Mouse (Mus musculus): ENCODE data around the gene Rilpl1. TPM values are rescaled to one million over a fixed set of nuclear protein-coding genes. Genes with fewer than 3 reads are reported as not detected.

The Rilpl1 gene
- polyA plus RNA-seq, 1 experiment from 2014 or later = 1.6 TPM

DNA sequence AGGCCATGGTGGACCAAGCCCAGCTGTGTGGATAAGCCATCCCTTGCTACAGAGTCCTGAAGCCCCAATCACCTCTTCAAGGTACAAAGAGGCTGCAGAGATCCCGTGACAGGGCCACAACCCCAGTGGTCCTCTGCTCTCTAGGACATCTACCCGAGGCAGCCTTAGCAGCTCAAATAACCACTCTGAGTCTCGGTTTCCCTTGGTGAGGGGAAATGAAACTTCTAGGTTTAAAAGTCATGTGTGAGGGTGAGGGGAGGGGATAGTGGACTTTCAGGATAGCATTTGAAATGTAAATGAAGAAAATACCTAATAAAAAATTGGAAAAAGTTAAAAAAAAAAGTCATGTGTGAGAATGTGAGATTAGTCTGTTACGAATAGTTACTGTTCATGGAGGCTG lies 9.6 kb downstream of the Rilpl1 start:
- no peaks in the 10 kb centered on the region for H3K4me1 ChIP-seq (ENCODE audit: control insufficient read depth, low read depth, low read length)

DNA sequence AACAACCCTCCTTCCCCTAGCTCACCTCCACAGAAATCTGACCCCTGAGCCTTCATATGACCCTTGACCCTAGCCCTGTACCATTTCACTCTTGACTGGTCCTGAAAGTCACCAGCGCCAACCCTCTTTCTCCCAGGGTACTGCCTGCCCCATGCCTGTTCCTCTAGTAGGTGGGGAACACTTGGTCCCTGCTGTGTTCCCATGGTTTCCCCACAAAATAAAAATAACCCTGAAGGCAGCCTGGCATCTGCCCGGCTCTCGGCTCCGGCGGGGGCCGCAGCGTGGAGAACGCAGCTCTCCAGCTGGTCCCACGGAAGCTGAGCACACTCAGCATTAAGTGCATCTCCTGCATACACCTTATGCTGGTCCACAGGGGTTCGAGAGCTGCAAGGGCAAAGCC lies 12.5 kb downstream of the Rilpl1 start:
- no peak overlapping the region for H3K4me3 ChIP-seq (ENCODE audit: low read depth, low read length)
- no peaks in the 10 kb centered on the region for H3K36me3 ChIP-seq (ENCODE audit: control insufficient read depth, insufficient read depth)
- WGBS (ENCODE audit: insufficient replicate concordance) = 74% methylated on average over 10 of the region's 10 CpGs
- no peak overlapping the region for H3K4me2 ChIP-seq (ENCODE audit: low read depth, low read length)
- no peak overlapping the region for H3K27ac ChIP-seq (ENCODE audit: low read length)
- H3K9me3 ChIP-seq (replicated peaks; ENCODE audit: control insufficient read depth, low read length) = no peaks in the 10 kb centered on the region
- no peak; the same call in 1 of the 2 replicates for ATAC-seq (ENCODE audit: low read depth)
- no peaks in the 10 kb centered on the region for H3K4me1 ChIP-seq (ENCODE audit: control insufficient read depth, low read depth, low read length)
- no peaks in the 10 kb centered on the region for H3K27me3 ChIP-seq (ENCODE audit: control insufficient read depth, insufficient read depth, low read depth, low read length)
- no peak overlapping the region for H3K9ac ChIP-seq (ENCODE audit: low read depth, low read length)

More for the DNA sequence above, 9.6 kb downstream of the Rilpl1 start:
- ATAC-seq (ENCODE audit: low read depth) = no peak
- 60% methylated on average over 4 of the region's 4 CpGs for WGBS (ENCODE audit: insufficient replicate concordance)
- Histone ChIP-seq H3K9me3 (replicated peaks; ENCODE audit: control insufficient read depth, low read length) (no peaks in the 10 kb centered on the region), H3K27ac (ENCODE audit: low read length) (no peak overlapping the region), H3K9ac (ENCODE audit: low read depth, low read length) (no peak overlapping the region), H3K27me3 (ENCODE audit: control insufficient read depth, insufficient read depth, low read depth, low read length) (no peaks in the 10 kb centered on the region), H3K4me3 (ENCODE audit: low read depth, low read length) (no peak overlapping the region), H3K36me3 (ENCODE audit: control insufficient read depth, insufficient read depth) (no peaks in the 10 kb centered on the region), H3K4me2 (ENCODE audit: low read depth, low read length) (no peak overlapping the region)

DNA sequence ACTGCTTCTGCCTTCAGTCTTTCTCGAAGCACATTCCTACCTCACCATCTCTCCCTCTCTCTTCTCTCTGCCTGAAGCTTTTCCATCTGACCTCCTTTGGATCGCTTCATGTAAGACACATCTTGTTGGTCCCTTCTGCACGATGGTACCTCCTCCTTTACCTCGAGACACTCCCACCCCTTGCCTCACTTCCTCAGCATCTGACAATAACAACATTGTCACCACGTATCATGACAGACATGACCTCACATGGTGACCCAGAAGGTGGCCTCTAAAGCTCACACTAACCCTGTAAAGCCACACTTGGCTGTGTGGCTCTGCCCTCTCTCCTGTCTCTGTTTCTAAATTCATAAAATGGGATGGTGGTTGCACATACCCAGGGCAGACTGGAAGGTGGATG lies 15.4 kb downstream of the Rilpl1 start:
- no peak overlapping the region for H3K27ac ChIP-seq (ENCODE audit: low read length)
- no peak overlapping the region for H3K4me3 ChIP-seq (ENCODE audit: low read depth, low read length)
- no peak for ATAC-seq (ENCODE audit: low read depth)
- no peaks in the 10 kb centered on the region for H3K4me1 ChIP-seq (ENCODE audit: control insufficient read depth, low read depth, low read length)
- WGBS (ENCODE audit: insufficient replicate concordance) = 54% methylated on average over 5 of the region's 5 CpGs
- H3K27me3 ChIP-seq (ENCODE audit: control insufficient read depth, insufficient read depth, low read depth, low read length) = no peaks in the 10 kb centered on the region
- H3K4me2 ChIP-seq (ENCODE audit: low read depth, low read length) = no peak overlapping the region
- no peaks in the 10 kb centered on the region for H3K9me3 ChIP-seq (replicated peaks; ENCODE audit: control insufficient read depth, low read length)
- H3K9ac ChIP-seq (ENCODE audit: low read depth, low read length) = no peak overlapping the region
- H3K36me3 ChIP-seq (ENCODE audit: control insufficient read depth, insufficient read depth) = no peaks in the 10 kb centered on the region

GRCm38 (mm10) chr5:124510536-124511050 lies 20.6 kb downstream of the Rilpl1 start:
- no peaks in the 10 kb centered on the region for H3K9me3 ChIP-seq (replicated peaks; ENCODE audit: control insufficient read depth, low read length)
- H3K27me3 ChIP-seq (ENCODE audit: control insufficient read depth, insufficient read depth, low read depth, low read length) = no peaks in the 10 kb centered on the region
- 70% methylated on average over 10 of the region's 10 CpGs for WGBS (ENCODE audit: insufficient replicate concordance)
- H3K27ac ChIP-seq (ENCODE audit: low read length) = no peak overlapping the region
- no peaks in the 10 kb centered on the region for H3K4me1 ChIP-seq (ENCODE audit: control insufficient read depth, low read depth, low read length)
- H3K4me3 ChIP-seq (ENCODE audit: low read depth, low read length) = no peak overlapping the region
- no peak overlapping the region for H3K9ac ChIP-seq (ENCODE audit: low read depth, low read length)
- H3K4me2 ChIP-seq (ENCODE audit: low read depth, low read length) = no peak overlapping the region
- H3K36me3 ChIP-seq (ENCODE audit: control insufficient read depth, insufficient read depth) = no peaks in the 10 kb centered on the region
- no peak for ATAC-seq (ENCODE audit: low read depth)

- no peaks in the 10 kb centered on the region for H3K4me1 ChIP-seq (ENCODE audit: control insufficient read depth, low read depth, low read length)
- no peaks in the 10 kb centered on the region for H3K27me3 ChIP-seq (ENCODE audit: control insufficient read depth, insufficient read depth, low read depth, low read length)
- ATAC-seq (ENCODE audit: low read depth) = no peak
- H3K4me2 ChIP-seq (ENCODE audit: low read depth, low read length) = no peak overlapping the region
- H3K36me3 ChIP-seq (ENCODE audit: control insufficient read depth, insufficient read depth) = no peaks in the 10 kb centered on the region
- H3K27ac ChIP-seq (ENCODE audit: low read length) = no peak overlapping the region
- H3K4me3 ChIP-seq (ENCODE audit: low read depth, low read length) = no peak overlapping the region
- no peaks in the 10 kb centered on the region for H3K9me3 ChIP-seq (replicated peaks; ENCODE audit: control insufficient read depth, low read length)
- no peak overlapping the region for H3K9ac ChIP-seq (ENCODE audit: low read depth, low read length)
- WGBS (ENCODE audit: insufficient replicate concordance) = 64% methylated on average over 12 of the region's 12 CpGs
Observed at GRCm38 (mm10) chr5:124509742-124510237, 21.4 kb downstream of the Rilpl1 start.

- 84% methylated on average over 6 of the region's 6 CpGs for WGBS (ENCODE audit: insufficient replicate concordance)
- ATAC-seq (ENCODE audit: low read depth) = no peak
- H3K4me2 ChIP-seq (ENCODE audit: low read depth, low read length) = no peak overlapping the region
- H3K4me1 ChIP-seq (ENCODE audit: control insufficient read depth, low read depth, low read length) = no peaks in the 10 kb centered on the region
- H3K27me3 ChIP-seq (ENCODE audit: control insufficient read depth, insufficient read depth, low read depth, low read length) = no peaks in the 10 kb centered on the region
- H3K9me3 ChIP-seq (replicated peaks; ENCODE audit: control insufficient read depth, low read length) = no peaks in the 10 kb centered on the region
- no peak overlapping the region for H3K9ac ChIP-seq (ENCODE audit: low read depth, low read length)
- no peak overlapping the region for H3K27ac ChIP-seq (ENCODE audit: low read length)
- H3K4me3 ChIP-seq (ENCODE audit: low read depth, low read length) = no peak overlapping the region
- no peaks in the 10 kb centered on the region for H3K36me3 ChIP-seq (ENCODE audit: control insufficient read depth, insufficient read depth)
Observed at GRCm38 (mm10) chr5:124509200-124509599, 22.0 kb downstream of the Rilpl1 start.

- 36% methylated on average over 10 of the region's 10 CpGs for WGBS (ENCODE audit: insufficient replicate concordance)
- Histone ChIP-seq H3K9ac (ENCODE audit: low read depth, low read length) (no peak overlapping the region), H3K4me1 (ENCODE audit: control insufficient read depth, low read depth, low read length) (no peaks in the 10 kb centered on the region), H3K36me3 (ENCODE audit: control insufficient read depth, insufficient read depth) (no peaks in the 10 kb centered on the region), H3K4me2 (ENCODE audit: low read depth, low read length) (no peak overlapping the region), H3K27me3 (ENCODE audit: control insufficient read depth, insufficient read depth, low read depth, low read length) (no peaks in the 10 kb centered on the region), H3K4me3 (ENCODE audit: low read depth, low read length) (no peak overlapping the region), H3K27ac (ENCODE audit: low read length) (no peak overlapping the region), H3K9me3 (replicated peaks; ENCODE audit: control insufficient read depth, low read length) (no peaks in the 10 kb centered on the region)
- no peak for ATAC-seq (ENCODE audit: low read depth)
Observed at GRCm38 (mm10) chr5:124506731-124507359, 24.3 kb downstream of the Rilpl1 start.

DNA sequence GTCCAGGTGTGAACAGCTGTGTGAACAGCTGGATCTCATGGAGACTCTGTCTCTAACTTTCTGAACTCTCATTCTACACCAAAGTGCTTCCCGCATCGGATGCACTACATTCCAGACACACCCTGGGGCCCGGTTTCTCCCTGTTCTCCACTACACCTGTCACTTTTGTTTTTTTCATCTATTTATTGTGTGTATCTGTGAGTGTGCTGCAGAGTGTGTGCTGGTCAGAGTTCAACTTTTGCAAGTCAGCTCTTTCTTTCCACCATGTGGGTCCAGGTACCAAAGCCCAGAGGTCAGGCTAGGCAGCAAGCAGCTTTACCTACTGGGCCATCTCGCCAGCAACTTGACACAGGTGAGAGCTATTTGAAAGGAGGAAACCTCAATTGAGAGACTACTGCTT lies 26.0 kb downstream of the Rilpl1 start:
- WGBS (ENCODE audit: insufficient replicate concordance) = 78% methylated on average over 4 of the region's 4 CpGs
- H3K36me3 ChIP-seq (ENCODE audit: control insufficient read depth, insufficient read depth) = no peaks in the 10 kb centered on the region
- no peak overlapping the region for H3K4me2 ChIP-seq (ENCODE audit: low read depth, low read length)
- H3K9ac ChIP-seq (ENCODE audit: low read depth, low read length) = no peak overlapping the region
- no peak overlapping the region for H3K4me3 ChIP-seq (ENCODE audit: low read depth, low read length)
- no peaks in the 10 kb centered on the region for H3K9me3 ChIP-seq (replicated peaks; ENCODE audit: control insufficient read depth, low read length)
- no peak for ATAC-seq (ENCODE audit: low read depth)
- no peak overlapping the region for H3K27ac ChIP-seq (ENCODE audit: low read length)
- H3K27me3 ChIP-seq (ENCODE audit: control insufficient read depth, insufficient read depth, low read depth, low read length) = no peaks in the 10 kb centered on the region
- no peaks in the 10 kb centered on the region for H3K4me1 ChIP-seq (ENCODE audit: control insufficient read depth, low read depth, low read length)

DNA sequence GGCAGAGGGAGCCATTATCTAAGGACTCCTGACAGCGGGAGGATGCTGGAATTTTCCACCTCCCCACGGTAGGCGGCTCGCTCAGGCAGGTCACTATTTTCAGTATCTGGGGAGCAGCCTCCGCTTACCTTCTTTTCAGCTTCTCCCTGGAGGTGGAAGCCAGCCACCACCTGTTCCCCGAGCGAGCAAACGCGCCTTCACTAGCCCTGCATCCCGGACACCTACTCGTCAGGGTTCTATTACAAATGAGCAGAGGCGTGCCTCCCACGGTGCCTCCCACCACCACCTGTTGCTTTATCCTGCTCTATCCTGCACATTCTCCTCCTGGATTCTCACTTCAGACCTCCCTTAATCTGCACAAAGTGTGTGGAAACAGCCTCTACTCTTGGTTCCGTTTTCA lies 27.4 kb downstream of the Rilpl1 start:
- no peak overlapping the region for H3K4me2 ChIP-seq (ENCODE audit: low read depth, low read length)
- no peak overlapping the region for H3K27ac ChIP-seq (ENCODE audit: low read length)
- no peak overlapping the region for H3K4me3 ChIP-seq (ENCODE audit: low read depth, low read length)
- no peaks in the 10 kb centered on the region for H3K27me3 ChIP-seq (ENCODE audit: control insufficient read depth, insufficient read depth, low read depth, low read length)
- ATAC-seq (ENCODE audit: low read depth) = no peak
- no peaks in the 10 kb centered on the region for H3K36me3 ChIP-seq (ENCODE audit: control insufficient read depth, insufficient read depth)
- no peak overlapping the region for H3K9ac ChIP-seq (ENCODE audit: low read depth, low read length)
- WGBS (ENCODE audit: insufficient replicate concordance) = 68% methylated on average over 14 of the region's 14 CpGs
- H3K9me3 ChIP-seq (replicated peaks; ENCODE audit: control insufficient read depth, low read length) = no peaks in the 10 kb centered on the region
- H3K4me1 ChIP-seq (ENCODE audit: control insufficient read depth, low read depth, low read length) = peaks cover 7% of the 10 kb centered on the region

All from liver, embryonic 16.5 days (tissue).